Mouse (Mus musculus): ENCODE data around the gene Bcas3.

DNA sequence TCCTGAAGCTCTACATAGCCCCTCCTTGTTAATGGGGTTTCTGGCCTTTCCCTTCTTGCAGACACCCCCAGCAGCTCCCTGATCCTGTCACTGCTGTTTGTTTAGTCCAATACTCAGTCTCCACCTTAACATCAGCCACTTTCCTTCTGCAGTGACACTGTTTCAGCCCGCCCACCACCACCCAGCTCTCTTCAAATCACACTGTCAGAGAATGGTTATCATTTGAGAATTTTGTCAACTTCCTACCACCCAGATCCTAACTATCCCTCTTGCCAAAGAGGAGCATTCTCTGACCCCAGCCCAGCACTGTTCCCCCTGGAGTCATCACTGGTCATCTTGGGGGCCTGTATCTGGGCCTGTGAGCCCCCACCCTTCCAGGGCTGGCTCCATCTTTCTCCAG, 452.8 kb downstream of the Bcas3 start:
- no peak for TF ChIP-seq POLR2A (IDR thresholded peaks at IDR 0.05; ENCODE audit: borderline replicate concordance, low read depth, low read length)
- no peak for TF ChIP-seq CTCF (IDR thresholded peaks at IDR 0.05; ENCODE audit: low read depth, low read length)
